Mouse (Mus musculus) cerebellum, postnatal 25 days (tissue): ENCODE data around the gene Gm17267.
"Not testable (repeated sequence)": the region's sequence is repeated elsewhere in the genome, so short reads cannot be mapped to it uniquely, and the experiment has no call there.

Experiments
- DNase-seq, 2 experiments: peaks; one replicate each; pipeline ENCODE4 v3.0.0; 2021; ENCODE audit warnings: mixed read lengths in 2 of 2

Gene Gm17267

DNA sequence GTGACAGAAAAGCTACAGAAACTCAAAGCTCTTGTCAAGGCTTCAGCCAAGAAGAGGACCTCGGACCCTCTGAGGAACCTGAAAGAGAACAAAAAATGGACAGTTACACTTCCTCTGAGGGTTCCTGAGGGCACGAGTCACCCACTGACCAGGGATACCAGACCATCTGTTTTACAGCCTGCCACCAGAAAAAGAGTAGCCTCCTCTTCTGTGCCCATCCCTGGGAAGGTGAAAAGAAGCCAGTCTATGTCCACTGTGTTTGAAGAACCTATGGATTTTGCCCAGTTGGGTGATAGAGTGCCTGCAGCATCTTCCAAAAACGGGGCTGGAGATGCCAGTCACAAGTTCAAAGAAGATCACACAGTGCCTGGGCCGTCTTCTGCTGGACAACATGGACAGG, at the start of gene Gm17267:
Gene Gm17267 (plus strand): TSS at position 301 of the 400 bp plus-strand sequence.
- DNase-seq: not testable (repeated sequence)
